Mouse (Mus musculus): Measurements from ENCODE around the gene Smtn. TPM values are rescaled to one million over a fixed set of nuclear protein-coding genes. Genes with fewer than 3 reads are reported as not detected.

Smtn gene
- 13.0 and 14.6 TPM in 2 replicates for polyA plus RNA-seq (2012; rRNA removed)

DNA sequence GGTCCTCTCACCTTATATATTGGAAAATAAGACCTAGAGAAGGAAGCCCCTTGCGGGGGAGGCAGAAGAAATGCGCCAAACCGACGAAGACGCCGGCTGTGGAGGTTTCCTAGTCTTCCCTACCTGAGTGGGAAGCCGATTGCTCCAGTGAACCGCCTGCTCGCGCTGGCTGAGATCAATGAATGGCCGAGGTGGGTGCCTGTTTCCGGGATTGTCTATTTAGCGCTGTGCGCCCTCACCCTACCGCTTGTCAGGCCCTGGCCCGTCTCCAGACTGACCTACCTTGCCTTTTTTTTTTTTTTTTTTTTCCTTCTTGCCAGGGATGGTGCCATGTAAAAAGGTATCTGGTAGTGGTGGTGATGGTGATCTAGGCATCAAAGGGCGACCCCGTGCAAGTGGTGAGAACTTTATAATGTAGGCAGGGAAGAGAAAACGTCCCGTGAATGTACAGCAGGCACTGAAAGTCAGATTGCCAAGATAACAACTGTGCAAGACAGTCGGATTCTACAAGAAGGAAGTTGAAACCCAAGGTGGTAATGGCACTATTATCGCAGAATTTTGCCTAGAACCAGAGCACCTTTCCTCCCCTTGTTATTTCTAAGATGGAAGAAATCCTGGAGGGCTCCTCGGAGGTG is at the start of gene Smtn:
Smtn (minus strand) TSS at position 162 of the 635 bp plus-strand sequence.
- no peak for DNase-seq (ENCODE audit: low read depth in 1 of 2, low spot score in 2 of 2)
- Histone ChIP-seq H3K27ac (ENCODE audit: insufficient read depth, low read length) (no peak within 1 kb of the TSS), H3K4me1 (ENCODE audit: control insufficient read depth, insufficient read depth, insufficient read length) (peaks cover 9% of the 10 kb centered on the region), H3K4me3 (ENCODE audit: extremely low read depth, insufficient read depth, insufficient read length) (peak within 1 kb of the TSS; percentile 69), H3K27me3 (ENCODE audit: control insufficient read depth, insufficient read depth, low read length) (no peaks in the 10 kb centered on the region), H3K36me3 (ENCODE audit: control insufficient read depth, insufficient read depth, low read length) (no peaks in the 10 kb centered on the region)
- no peak for TF ChIP-seq CTCF (IDR thresholded peaks at IDR 0.05; ENCODE audit: extremely low read depth, insufficient read depth, insufficient read length, insufficient replicate concordance)
- no peak for TF ChIP-seq POLR2A (IDR thresholded peaks at IDR 0.05; ENCODE audit: low read depth, low read length)
- WGBS = 88% methylated on average over 23 of the region's 23 CpGs

DNA sequence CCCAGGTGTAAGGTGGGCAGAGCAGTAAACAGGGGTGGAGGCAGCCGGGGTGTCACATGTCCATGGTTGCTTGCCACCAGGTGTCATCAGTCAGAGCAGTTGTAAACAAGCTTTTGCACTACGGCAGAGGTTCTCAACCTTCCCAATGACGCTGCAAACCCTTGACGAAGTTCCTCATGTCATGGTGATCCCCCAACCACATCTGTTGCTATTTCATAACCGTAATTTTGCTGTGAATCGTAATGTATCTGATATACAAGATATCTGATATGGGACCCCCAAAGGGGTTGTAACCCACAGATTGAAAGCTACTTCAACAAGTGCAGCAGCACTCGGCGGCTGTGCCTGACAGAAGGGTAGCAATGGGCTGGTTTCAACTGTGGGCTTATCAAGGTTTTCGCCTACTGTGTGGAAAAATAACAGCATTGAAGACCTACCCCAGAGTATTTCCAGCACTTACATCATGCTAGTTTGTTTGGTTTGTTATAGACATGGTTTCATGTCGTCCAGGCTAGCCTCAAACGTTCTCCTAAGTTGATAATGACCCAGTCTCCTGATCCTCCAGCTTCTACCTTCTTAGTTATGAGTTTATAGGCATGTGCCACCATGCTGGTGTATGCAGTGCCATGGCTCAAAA is 47.7 kb upstream of the Smtn start:
- Histone ChIP-seq H3K27me3 (ENCODE audit: control insufficient read depth, insufficient read depth, low read length) (no peaks in the 10 kb centered on the region), H3K27ac (ENCODE audit: insufficient read depth, low read length) (no peak overlapping the region), H3K36me3 (ENCODE audit: control insufficient read depth, insufficient read depth, low read length) (no peaks in the 10 kb centered on the region), H3K4me3 (ENCODE audit: extremely low read depth, insufficient read depth, insufficient read length) (no peak overlapping the region), H3K4me1 (ENCODE audit: control insufficient read depth, insufficient read depth, insufficient read length) (no peaks in the 10 kb centered on the region)
- TF ChIP-seq CTCF (IDR thresholded peaks at IDR 0.05; ENCODE audit: extremely low read depth, insufficient read depth, insufficient read length, insufficient replicate concordance) = no peak
- TF ChIP-seq POLR2A (IDR thresholded peaks at IDR 0.05; ENCODE audit: low read depth, low read length) = no peak
- 74% methylated on average over 11 of the region's 11 CpGs for WGBS
- DNase-seq (ENCODE audit: low read depth in 1 of 2, low spot score in 2 of 2) = no peak

DNA sequence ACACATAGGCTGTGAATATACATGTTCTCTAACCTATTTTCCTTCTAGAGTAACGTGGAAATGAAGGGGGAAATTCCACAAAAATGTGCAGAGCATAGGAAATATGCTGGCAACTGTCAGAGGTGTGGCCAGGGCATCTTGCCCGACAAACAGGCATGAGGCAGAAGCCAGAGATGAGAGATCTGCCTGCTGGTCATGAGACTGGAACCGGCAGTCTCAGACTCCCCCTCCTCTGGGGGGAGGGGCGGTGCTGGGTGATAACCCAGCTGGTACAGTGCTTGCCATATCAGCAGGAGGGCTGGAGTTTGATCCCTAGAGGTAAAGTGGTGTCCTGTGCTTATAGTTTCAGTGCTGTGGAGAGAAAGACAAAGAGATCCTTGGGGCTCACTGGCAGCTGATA is 46.9 kb upstream of the Smtn start:
- H3K27me3 ChIP-seq (ENCODE audit: control insufficient read depth, insufficient read depth, low read length) = no peaks in the 10 kb centered on the region
- H3K36me3 ChIP-seq (ENCODE audit: control insufficient read depth, insufficient read depth, low read length) = no peaks in the 10 kb centered on the region
- no peaks in the 10 kb centered on the region for H3K4me1 ChIP-seq (ENCODE audit: control insufficient read depth, insufficient read depth, insufficient read length)
- no peak for DNase-seq (ENCODE audit: low read depth in 1 of 2, low spot score in 2 of 2)
- no peak overlapping the region for H3K27ac ChIP-seq (ENCODE audit: insufficient read depth, low read length)
- TF ChIP-seq POLR2A (IDR thresholded peaks at IDR 0.05; ENCODE audit: low read depth, low read length) (no peak), CTCF (IDR thresholded peaks at IDR 0.05; ENCODE audit: extremely low read depth, insufficient read depth, insufficient read length, insufficient replicate concordance) (no peak)
- no peak overlapping the region for H3K4me3 ChIP-seq (ENCODE audit: extremely low read depth, insufficient read depth, insufficient read length)
- WGBS = 52% methylated on average over 4 of the region's 4 CpGs

DNA sequence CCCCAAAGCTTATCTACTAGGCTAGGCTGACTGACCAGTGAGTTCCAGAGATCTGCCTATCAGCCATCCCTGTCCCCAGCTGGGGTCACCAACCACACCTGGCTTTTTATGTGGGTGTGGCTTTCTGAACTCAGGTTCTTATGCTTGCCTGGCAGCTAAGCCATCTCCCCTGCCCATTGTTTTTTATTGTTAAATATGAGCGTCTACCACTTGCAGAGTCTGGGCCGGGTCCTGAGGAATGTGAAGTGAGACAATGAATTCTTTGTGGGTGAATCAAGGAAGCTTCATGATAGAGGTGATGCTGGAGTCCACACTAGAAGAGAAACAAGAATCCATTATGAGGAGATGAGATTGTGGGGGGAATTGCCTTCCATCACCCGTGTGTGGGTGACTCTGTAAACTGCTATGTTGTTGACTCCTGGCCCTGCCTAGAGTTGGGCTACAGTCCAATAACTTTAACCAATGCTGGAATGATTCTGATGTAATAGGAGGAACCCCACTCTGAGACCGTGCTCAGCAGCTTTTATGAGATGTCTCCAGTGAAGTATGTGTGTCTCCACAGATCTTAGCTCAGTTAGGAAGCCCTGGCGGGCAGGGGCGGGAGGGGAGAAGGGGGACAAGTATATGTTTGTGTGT is 45.7 kb upstream of the Smtn start:
- no peak overlapping the region for H3K4me3 ChIP-seq (ENCODE audit: extremely low read depth, insufficient read depth, insufficient read length)
- WGBS = 81% methylated on average over 6 of the region's 6 CpGs

DNA sequence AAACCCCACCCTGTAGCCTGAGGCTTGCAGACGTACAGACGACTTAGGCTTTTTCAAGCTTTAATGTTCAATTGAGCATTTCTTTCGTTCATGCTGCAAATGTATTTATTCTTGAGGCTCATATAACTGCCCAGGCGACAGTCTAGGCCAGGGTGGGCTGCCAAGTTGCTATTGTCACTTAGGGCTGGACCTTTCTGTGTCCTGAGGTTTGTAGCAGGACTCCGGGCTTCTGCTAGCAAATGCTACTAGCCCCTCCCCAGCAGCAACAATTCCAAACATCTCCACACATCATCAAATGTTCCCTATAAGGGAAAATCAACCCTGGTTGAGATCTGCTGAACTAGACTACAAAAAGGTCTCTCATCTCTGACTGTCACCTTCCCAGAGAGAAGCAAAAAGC is 42.7 kb upstream of the Smtn start:
- Histone ChIP-seq H3K4me3 (ENCODE audit: extremely low read depth, insufficient read depth, insufficient read length) (no peak overlapping the region), H3K36me3 (ENCODE audit: control insufficient read depth, insufficient read depth, low read length) (no peaks in the 10 kb centered on the region), H3K27ac (ENCODE audit: insufficient read depth, low read length) (no peak overlapping the region), H3K27me3 (ENCODE audit: control insufficient read depth, insufficient read depth, low read length) (no peaks in the 10 kb centered on the region), H3K4me1 (ENCODE audit: control insufficient read depth, insufficient read depth, insufficient read length) (no peaks in the 10 kb centered on the region)
- 88% methylated on average over 5 of the region's 5 CpGs for WGBS
- no peak for DNase-seq (ENCODE audit: low read depth in 1 of 2, low spot score in 2 of 2)
- TF ChIP-seq POLR2A (IDR thresholded peaks at IDR 0.05; ENCODE audit: low read depth, low read length) (no peak), CTCF (IDR thresholded peaks at IDR 0.05; ENCODE audit: extremely low read depth, insufficient read depth, insufficient read length, insufficient replicate concordance) (no peak)

More for the DNA sequence above, 45.7 kb upstream of the Smtn start:
- TF ChIP-seq CTCF (IDR thresholded peaks at IDR 0.05; ENCODE audit: extremely low read depth, insufficient read depth, insufficient read length, insufficient replicate concordance) (no peak), POLR2A (IDR thresholded peaks at IDR 0.05; ENCODE audit: low read depth, low read length) (no peak)
- no peak for DNase-seq (ENCODE audit: low read depth in 1 of 2, low spot score in 2 of 2)
- H3K27ac ChIP-seq (ENCODE audit: insufficient read depth, low read length) = no peak overlapping the region
- no peaks in the 10 kb centered on the region for H3K36me3 ChIP-seq (ENCODE audit: control insufficient read depth, insufficient read depth, low read length)
- no peaks in the 10 kb centered on the region for H3K27me3 ChIP-seq (ENCODE audit: control insufficient read depth, insufficient read depth, low read length)
- no peaks in the 10 kb centered on the region for H3K4me1 ChIP-seq (ENCODE audit: control insufficient read depth, insufficient read depth, insufficient read length)

DNA sequence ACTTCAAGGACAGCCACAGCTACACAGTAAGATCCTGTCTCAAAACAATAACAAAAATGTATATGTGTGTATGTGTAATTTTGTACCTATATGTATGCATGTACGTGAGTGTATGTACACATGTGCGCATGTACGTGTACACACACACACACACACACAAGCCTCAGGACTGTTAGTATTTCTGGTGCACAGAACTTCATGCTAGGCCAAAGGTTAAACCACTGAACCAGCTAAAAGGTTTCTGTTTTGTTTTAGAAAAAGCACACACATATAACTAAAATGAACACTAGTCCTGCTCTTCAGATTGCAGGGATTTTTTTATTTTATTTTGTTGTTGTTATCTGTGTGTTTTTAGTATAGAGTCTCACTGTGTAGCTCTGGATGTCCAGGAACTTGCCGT is 41.5 kb upstream of the Smtn start:
- no peak for TF ChIP-seq CTCF (IDR thresholded peaks at IDR 0.05; ENCODE audit: extremely low read depth, insufficient read depth, insufficient read length, insufficient replicate concordance)
- TF ChIP-seq POLR2A (IDR thresholded peaks at IDR 0.05; ENCODE audit: low read depth, low read length) = no peak
- WGBS = 91% methylated on average over 4 of the region's 4 CpGs
- no peak overlapping the region for H3K4me3 ChIP-seq (ENCODE audit: extremely low read depth, insufficient read depth, insufficient read length)
- no peaks in the 10 kb centered on the region for H3K36me3 ChIP-seq (ENCODE audit: control insufficient read depth, insufficient read depth, low read length)
- no peaks in the 10 kb centered on the region for H3K27me3 ChIP-seq (ENCODE audit: control insufficient read depth, insufficient read depth, low read length)
- no peak for DNase-seq (ENCODE audit: low read depth in 1 of 2, low spot score in 2 of 2)
- H3K27ac ChIP-seq (ENCODE audit: insufficient read depth, low read length) = no peak overlapping the region
- no peaks in the 10 kb centered on the region for H3K4me1 ChIP-seq (ENCODE audit: control insufficient read depth, insufficient read depth, insufficient read length)
